Mouse (Mus musculus) liver, postnatal 0 days (tissue): ENCODE measurements around the gene Arhgap44.

Experiments
- CTCF ChIP-seq: sonication (generic); IDR thresholded peaks from 2 replicates; pipeline ENCODE4 v1.5.1; 2016; ENCODE audit warnings: antibody characterized with exemption, low read depth
- EP300 ChIP-seq: IDR thresholded peaks from 2 replicates; pipeline ENCODE4 v1.6.1; 2016; ENCODE audit warnings: antibody characterized with exemption, low read depth, mild to moderate bottlenecking

- TF ChIP-seq CTCF (no peak), EP300 (no peak)
Measured at GRCm38 (mm10) chr11:65032221-65032620, 130.5 kb downstream of the Arhgap44 start.
